Mouse (Mus musculus) ES-E14 (cell line): Measurements from ENCODE around the gene Ccr4.

Experiments used
- HCFC1 ChIP-seq: IDR thresholded peaks from 2 replicates; pipeline ENCODE4 v1.6.1; 2012; ENCODE audit warnings: low read length, inconsistent platforms, borderline replicate concordance; ENCODE audit not compliant: insufficient read depth
- MAFK ChIP-seq: IDR thresholded peaks from 2 replicates; pipeline ENCODE4 v1.6.1; 2014; ENCODE audit warnings: mild to moderate bottlenecking, low read depth, low read length, inconsistent platforms; ENCODE audit not compliant: insufficient read depth
- ZNF384 ChIP-seq: IDR thresholded peaks from 2 replicates; pipeline ENCODE4 v1.6.1; 2012; ENCODE audit warnings: low read depth, low read length, inconsistent platforms

DNA sequence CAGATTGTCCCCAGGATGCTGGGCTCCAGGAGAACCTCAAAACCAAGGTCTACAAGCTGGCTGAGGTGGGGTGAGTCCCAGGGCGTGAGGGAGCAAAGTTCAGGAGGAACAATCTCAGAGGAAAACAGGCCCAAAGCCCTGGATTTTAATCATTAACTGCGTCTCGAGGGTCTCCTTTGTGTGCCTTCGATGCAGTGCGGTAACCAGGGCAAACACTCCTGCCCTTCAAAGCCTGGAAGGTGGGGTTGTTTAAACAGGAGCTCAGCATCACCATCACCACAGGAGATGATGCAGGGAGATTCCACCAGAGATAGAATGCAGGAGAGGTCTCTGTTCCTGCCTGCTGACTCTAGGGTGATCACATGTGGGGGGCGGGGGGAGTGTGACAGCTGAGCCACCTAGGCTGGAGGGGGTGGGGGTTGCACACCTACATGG, 42.9 kb upstream of the Ccr4 start:
- TF ChIP-seq HCFC1 (no peak), MAFK (no peak), ZNF384 (no peak)
